Mouse (Mus musculus): Measurements from ENCODE around the gene Stx7. TPM values are rescaled to one million over a fixed set of nuclear protein-coding genes. Genes with fewer than 3 reads are reported as not detected.
A peak's percentile ranks its signal among the peaks of the same experiment; 100 is the strongest.

The Stx7 gene
- polyA plus RNA-seq, 1 experiment from 2014 or later = 388 TPM

GRCm38 (mm10) chr10:24191977-24192376, 42.9 kb downstream of the Stx7 start:
- Histone ChIP-seq H3K36me3 (ENCODE audit: control insufficient read depth, insufficient read depth, low read length) (no peaks in the 10 kb centered on the region), H3K9ac (ENCODE audit: low read depth, low read length) (no peak overlapping the region), H3K4me2 (ENCODE audit: low read length) (no peak overlapping the region), H3K27me3 (ENCODE audit: control insufficient read depth, insufficient read depth, low read depth, low read length) (no peaks in the 10 kb centered on the region), H3K4me1 (ENCODE audit: control insufficient read depth, insufficient read depth, low read length) (no peaks in the 10 kb centered on the region), H3K27ac (ENCODE audit: low read length) (no peak overlapping the region), H3K9me3 (replicated peaks; ENCODE audit: control insufficient read depth, low read length, poor library complexity, severe bottlenecking) (no peaks in the 10 kb centered on the region), H3K4me3 (ENCODE audit: low read depth, low read length) (no peak overlapping the region)
- 56% methylated on average over 1 of the region's 1 CpGs for WGBS
- ATAC-seq = peak; percentile 76

DNA sequence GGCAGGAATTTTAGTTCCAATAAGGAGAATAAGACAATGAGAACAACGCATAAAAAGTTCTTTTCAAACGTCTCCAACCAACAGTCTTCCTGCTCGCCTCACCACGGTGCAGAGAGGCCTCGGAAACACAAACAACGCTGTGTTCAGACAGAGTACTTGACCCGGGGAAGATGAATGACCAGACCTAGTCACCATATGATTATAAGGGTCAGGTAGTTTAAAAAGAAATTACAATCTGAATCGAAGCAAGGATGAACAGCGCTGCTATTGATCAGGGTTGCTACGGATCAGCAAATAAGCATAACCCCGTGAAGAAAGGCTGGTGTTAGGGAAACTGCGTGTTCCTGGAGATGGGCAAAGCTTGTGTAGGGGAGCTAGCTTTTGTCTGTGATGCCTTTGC, 50.2 kb downstream of the Stx7 start:
- Histone ChIP-seq H3K4me2 (ENCODE audit: low read length) (no peak overlapping the region), H3K27ac (ENCODE audit: low read length) (no peak overlapping the region), H3K4me3 (ENCODE audit: low read depth, low read length) (no peak overlapping the region), H3K9me3 (replicated peaks; ENCODE audit: control insufficient read depth, low read length, poor library complexity, severe bottlenecking) (no peaks in the 10 kb centered on the region), H3K36me3 (ENCODE audit: control insufficient read depth, insufficient read depth, low read length) (no peaks in the 10 kb centered on the region), H3K27me3 (ENCODE audit: control insufficient read depth, insufficient read depth, low read depth, low read length) (no peaks in the 10 kb centered on the region), H3K9ac (ENCODE audit: low read depth, low read length) (no peak overlapping the region), H3K4me1 (ENCODE audit: control insufficient read depth, insufficient read depth, low read length) (no peaks in the 10 kb centered on the region)
- WGBS = 35% methylated on average over 12 of the region's 12 CpGs
- ATAC-seq = no peak

- WGBS = 68% methylated on average over 3 of the region's 3 CpGs
- H3K4me1 ChIP-seq (ENCODE audit: control insufficient read depth, insufficient read depth, low read length) = no peaks in the 10 kb centered on the region
- H3K27ac ChIP-seq (ENCODE audit: low read length) = no peak overlapping the region
- no peaks in the 10 kb centered on the region for H3K27me3 ChIP-seq (ENCODE audit: control insufficient read depth, insufficient read depth, low read depth, low read length)
- no peaks in the 10 kb centered on the region for H3K36me3 ChIP-seq (ENCODE audit: control insufficient read depth, insufficient read depth, low read length)
- no peak overlapping the region for H3K9ac ChIP-seq (ENCODE audit: low read depth, low read length)
- no peak for ATAC-seq
- no peak overlapping the region for H3K4me2 ChIP-seq (ENCODE audit: low read length)
- no peaks in the 10 kb centered on the region for H3K9me3 ChIP-seq (replicated peaks; ENCODE audit: control insufficient read depth, low read length, poor library complexity, severe bottlenecking)
- H3K4me3 ChIP-seq (ENCODE audit: low read depth, low read length) = no peak overlapping the region
Observed at GRCm38 (mm10) chr10:24200099-24200498, 51.0 kb downstream of the Stx7 start.

- ATAC-seq = no peak
- 91% methylated on average over 6 of the region's 6 CpGs for WGBS
- Histone ChIP-seq H3K9ac (ENCODE audit: low read depth, low read length) (no peak overlapping the region), H3K4me3 (ENCODE audit: low read depth, low read length) (no peak overlapping the region), H3K4me1 (ENCODE audit: control insufficient read depth, insufficient read depth, low read length) (no peaks in the 10 kb centered on the region), H3K4me2 (ENCODE audit: low read length) (no peak overlapping the region), H3K27me3 (ENCODE audit: control insufficient read depth, insufficient read depth, low read depth, low read length) (no peaks in the 10 kb centered on the region), H3K36me3 (ENCODE audit: control insufficient read depth, insufficient read depth, low read length) (no peaks in the 10 kb centered on the region), H3K9me3 (replicated peaks; ENCODE audit: control insufficient read depth, low read length, poor library complexity, severe bottlenecking) (no peaks in the 10 kb centered on the region), H3K27ac (ENCODE audit: low read length) (no peak overlapping the region)
Observed at GRCm38 (mm10) chr10:24210075-24210474, 61.0 kb downstream of the Stx7 start.

GRCm38 (mm10) chr10:24213297-24213696, 64.2 kb downstream of the Stx7 start:
- H3K4me1 ChIP-seq (ENCODE audit: control insufficient read depth, insufficient read depth, low read length) = no peaks in the 10 kb centered on the region
- no peaks in the 10 kb centered on the region for H3K9me3 ChIP-seq (replicated peaks; ENCODE audit: control insufficient read depth, low read length, poor library complexity, severe bottlenecking)
- no peak for ATAC-seq
- WGBS = 63% methylated on average over 5 of the region's 5 CpGs
- H3K27me3 ChIP-seq (ENCODE audit: control insufficient read depth, insufficient read depth, low read depth, low read length) = no peaks in the 10 kb centered on the region
- no peak overlapping the region for H3K4me2 ChIP-seq (ENCODE audit: low read length)
- H3K4me3 ChIP-seq (ENCODE audit: low read depth, low read length) = no peak overlapping the region
- H3K9ac ChIP-seq (ENCODE audit: low read depth, low read length) = no peak overlapping the region
- no peak overlapping the region for H3K27ac ChIP-seq (ENCODE audit: low read length)
- H3K36me3 ChIP-seq (ENCODE audit: control insufficient read depth, insufficient read depth, low read length) = no peaks in the 10 kb centered on the region

DNA sequence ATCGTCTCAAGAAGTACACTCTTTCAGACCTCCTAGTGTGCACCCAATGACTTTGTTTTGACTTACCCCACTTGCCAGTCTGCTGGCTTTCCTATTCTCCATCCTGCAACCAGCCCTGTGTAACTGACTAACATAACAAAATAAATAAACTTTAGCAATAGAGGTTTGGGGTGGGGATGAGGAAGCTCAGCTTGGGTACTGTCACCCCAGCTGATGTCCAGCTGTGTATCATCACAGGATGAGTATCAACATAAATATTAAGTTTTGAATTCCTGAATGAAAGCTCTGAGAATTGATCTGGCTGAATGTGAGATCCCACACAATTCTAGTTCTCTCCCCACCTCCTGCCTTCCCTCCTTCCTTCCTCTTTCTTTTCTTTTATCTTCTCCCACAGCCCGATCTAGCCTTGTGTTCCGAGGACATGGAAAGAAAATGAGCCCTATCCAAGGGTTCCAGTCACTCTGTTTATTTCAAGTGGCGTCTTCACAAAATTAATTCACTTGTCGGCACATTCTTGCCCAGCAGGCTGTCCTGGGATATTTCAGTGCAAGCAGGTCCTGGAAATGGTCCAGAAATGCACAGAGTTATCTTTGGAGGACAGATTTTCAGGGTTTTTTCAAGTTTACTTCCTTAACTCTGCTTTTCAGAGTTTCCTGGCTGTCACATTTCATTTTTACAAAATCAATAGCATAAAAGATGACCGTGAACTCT, 68.6 kb downstream of the Stx7 start:
- Histone ChIP-seq H3K9ac (ENCODE audit: low read depth, low read length) (no peak overlapping the region), H3K27ac (ENCODE audit: low read length) (no peak overlapping the region), H3K9me3 (replicated peaks; ENCODE audit: control insufficient read depth, low read length, poor library complexity, severe bottlenecking) (no peaks in the 10 kb centered on the region), H3K4me1 (ENCODE audit: control insufficient read depth, insufficient read depth, low read length) (no peaks in the 10 kb centered on the region), H3K4me3 (ENCODE audit: low read depth, low read length) (no peak overlapping the region), H3K4me2 (ENCODE audit: low read length) (no peak overlapping the region), H3K36me3 (ENCODE audit: control insufficient read depth, insufficient read depth, low read length) (no peaks in the 10 kb centered on the region), H3K27me3 (ENCODE audit: control insufficient read depth, insufficient read depth, low read depth, low read length) (peaks cover 1% of the 10 kb centered on the region; the same call in 1 of the 2 replicates)
- WGBS = 53% methylated on average over 6 of the region's 6 CpGs
- ATAC-seq = no peak

DNA sequence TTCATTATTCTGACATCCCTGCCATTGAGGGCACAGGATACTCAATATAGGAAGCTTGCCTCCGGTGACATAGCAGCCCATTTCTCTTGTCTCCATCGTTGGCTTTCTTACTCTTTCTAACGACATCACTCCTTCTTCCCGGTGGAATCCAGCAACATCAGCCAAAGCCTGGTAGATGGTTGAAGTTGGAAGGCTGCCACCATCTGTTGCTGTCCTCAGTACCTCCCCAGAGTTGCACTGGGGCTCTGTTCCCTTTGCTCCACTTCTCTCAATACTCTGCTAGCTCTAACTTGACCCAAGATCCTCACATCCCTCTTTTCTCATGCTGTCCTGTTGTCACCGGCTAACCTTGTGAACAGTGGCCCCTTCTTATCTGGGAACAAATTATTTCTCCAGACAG, 71.8 kb downstream of the Stx7 start:
- no peak for ATAC-seq
- WGBS = 94% methylated on average over 5 of the region's 5 CpGs
- peaks cover 10% of the 10 kb centered on the region for H3K4me1 ChIP-seq (ENCODE audit: control insufficient read depth, insufficient read depth, low read length)

DNA sequence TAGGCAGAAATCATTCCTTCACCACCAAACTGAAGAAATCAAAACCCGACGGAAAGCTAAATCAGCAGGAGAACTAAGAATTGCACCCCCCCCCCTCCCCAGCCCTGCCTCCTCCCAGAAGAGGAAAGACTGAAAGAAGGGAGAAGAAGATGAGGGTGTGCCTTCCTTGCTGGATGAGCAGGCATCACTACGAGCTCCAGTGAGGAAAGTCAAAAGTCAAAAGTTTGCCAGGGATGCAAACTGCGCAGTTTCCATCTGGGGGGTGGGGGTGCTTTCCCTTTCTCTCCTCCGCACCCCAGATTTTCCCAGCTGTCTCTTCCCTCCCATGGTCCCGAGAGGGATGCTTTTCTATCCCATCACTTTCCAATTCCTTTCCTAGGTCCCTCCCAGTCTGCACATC, 73.8 kb downstream of the Stx7 start:
- peaks cover 10% of the 10 kb centered on the region for H3K4me1 ChIP-seq (ENCODE audit: control insufficient read depth, insufficient read depth, low read length)
- 3% methylated on average over 6 of the region's 6 CpGs for WGBS
- H3K4me2 ChIP-seq (ENCODE audit: low read length) = peak overlapping the region; percentile 96
- peaks cover 17% of the 10 kb centered on the region for H3K27me3 ChIP-seq (ENCODE audit: control insufficient read depth, insufficient read depth, low read depth, low read length)
- H3K4me3 ChIP-seq (ENCODE audit: low read depth, low read length) = peak overlapping the region; percentile 50
- ATAC-seq = no peak
- H3K9ac ChIP-seq (ENCODE audit: low read depth, low read length) = no peak overlapping the region
- H3K36me3 ChIP-seq (ENCODE audit: control insufficient read depth, insufficient read depth, low read length) = no peaks in the 10 kb centered on the region
- no peak overlapping the region for H3K27ac ChIP-seq (ENCODE audit: low read length)
- H3K9me3 ChIP-seq (replicated peaks; ENCODE audit: control insufficient read depth, low read length, poor library complexity, severe bottlenecking) = no peaks in the 10 kb centered on the region

More for the DNA sequence above, 71.8 kb downstream of the Stx7 start:
- H3K27ac ChIP-seq (ENCODE audit: low read length) = no peak overlapping the region
- no peaks in the 10 kb centered on the region for H3K36me3 ChIP-seq (ENCODE audit: control insufficient read depth, insufficient read depth, low read length)
- no peak overlapping the region for H3K4me2 ChIP-seq (ENCODE audit: low read length)
- no peaks in the 10 kb centered on the region for H3K9me3 ChIP-seq (replicated peaks; ENCODE audit: control insufficient read depth, low read length, poor library complexity, severe bottlenecking)
- no peak overlapping the region for H3K9ac ChIP-seq (ENCODE audit: low read depth, low read length)
- H3K27me3 ChIP-seq (ENCODE audit: control insufficient read depth, insufficient read depth, low read depth, low read length) = peaks cover 17% of the 10 kb centered on the region
- no peak overlapping the region for H3K4me3 ChIP-seq (ENCODE audit: low read depth, low read length)

GRCm38 (mm10) chr10:24223449-24224143, 74.5 kb downstream of the Stx7 start, which contains the start of gene Moxd1:
Moxd1 (plus strand) TSS chr10:24223517.
- Histone ChIP-seq H3K4me1 (ENCODE audit: control insufficient read depth, insufficient read depth, low read length) (peaks cover 10% of the 10 kb centered on the region), H3K4me3 (ENCODE audit: low read depth, low read length) (peak within 1 kb of the TSS; percentile 50), H3K27me3 (ENCODE audit: control insufficient read depth, insufficient read depth, low read depth, low read length) (peaks cover 17% of the 10 kb centered on the region), H3K9me3 (replicated peaks; ENCODE audit: control insufficient read depth, low read length, poor library complexity, severe bottlenecking) (no peaks in the 10 kb centered on the region), H3K4me2 (ENCODE audit: low read length) (peak within 1 kb of the TSS; percentile 96), H3K27ac (ENCODE audit: low read length) (no peak within 1 kb of the TSS), H3K36me3 (ENCODE audit: control insufficient read depth, insufficient read depth, low read length) (no peaks in the 10 kb centered on the region), H3K9ac (ENCODE audit: low read depth, low read length) (peak within 1 kb of the TSS; percentile 66)
- WGBS = under 1% methylated on average over 49 of the region's 56 CpGs
- ATAC-seq = peak; percentile 81

Measured in midbrain, embryonic 16.5 days (tissue).